Mouse (Mus musculus) forebrain, embryonic 14.5 days (tissue): ENCODE measurements at regions not wholly inside any gene's neighbourhood (a gene's known extent, or its start where the extent isn't known, plus 50 kb on each side); places are given as distances from the start of the nearest gene placed in this dataset.

ENCODE experiments used
- ATAC-seq: fragments of 200-750 bp; cut with Nextera tagmentation; 2 replicates; pipeline ENCODE4 v1.8.0; 2017; ENCODE audit warnings: mild to moderate bottlenecking, moderate library complexity
- DNase-seq: peaks from one replicate; pipeline ENCODE4 v3.0.0-alpha.2; 2015; ENCODE audit warnings: low spot score
- H3K27ac ChIP-seq: fragments of 300-500 bp; sonication (generic); 2 replicates; pipeline ENCODE4 v1.5.1; 2014; ENCODE audit warnings: low read depth, mild to moderate bottlenecking, control low read depth, low read length, moderate library complexity
- H3K27me3 ChIP-seq: fragments of 300-500 bp; sonication (generic); replicated peaks from 2 replicates; pipeline ENCODE4 v1.6.1; 2014; ENCODE audit warnings: low read length, control low read depth, mixed read lengths; ENCODE audit not compliant: control insufficient read depth, insufficient read depth
- H3K36me3 ChIP-seq: fragments of 300-500 bp; sonication (generic); 2 replicates; pipeline ENCODE4 v1.6.1; 2014; ENCODE audit warnings: low read length, control low read depth; ENCODE audit not compliant: control insufficient read depth, insufficient read depth
- H3K4me1 ChIP-seq: fragments of 300-500 bp; sonication (generic); 2 replicates; pipeline ENCODE4 v1.6.1; 2014; ENCODE audit warnings: antibody characterized with exemption, low read length, control low read depth; ENCODE audit not compliant: control insufficient read depth, insufficient read depth
- H3K4me2 ChIP-seq: fragments of 300-500 bp; sonication (generic); 2 replicates; pipeline ENCODE4 v1.6.1; 2014; ENCODE audit warnings: mild to moderate bottlenecking, control low read depth, low read length
- H3K4me3 ChIP-seq: fragments of 300-500 bp; sonication (generic); 2 replicates; pipeline ENCODE4 v1.5.1; 2014; ENCODE audit warnings: low read depth, low read length, control low read depth
- H3K9ac ChIP-seq: fragments of 300-500 bp; sonication (generic); 2 replicates; pipeline ENCODE4 v1.6.1; 2014; ENCODE audit warnings: mild to moderate bottlenecking, low read length, control low read depth, moderate library complexity
- H3K9me3 ChIP-seq: fragments of 300-500 bp; sonication (generic); replicated peaks from 2 replicates; pipeline ENCODE4 v1.6.1; 2016; ENCODE audit warnings: low read length, control low read depth, mixed read lengths; ENCODE audit not compliant: control insufficient read depth
- WGBS: fragments of 180-500 bp; shearing (Covaris S2); extraction: QIAGEN DNeasy Blood & Tissue Kit; methylation state at CpG from one replicate; pipeline ENCODE4 v1.1.7; 2014; 5-methylcytosine and 5-hydroxymethylcytosine counted together

DNA sequence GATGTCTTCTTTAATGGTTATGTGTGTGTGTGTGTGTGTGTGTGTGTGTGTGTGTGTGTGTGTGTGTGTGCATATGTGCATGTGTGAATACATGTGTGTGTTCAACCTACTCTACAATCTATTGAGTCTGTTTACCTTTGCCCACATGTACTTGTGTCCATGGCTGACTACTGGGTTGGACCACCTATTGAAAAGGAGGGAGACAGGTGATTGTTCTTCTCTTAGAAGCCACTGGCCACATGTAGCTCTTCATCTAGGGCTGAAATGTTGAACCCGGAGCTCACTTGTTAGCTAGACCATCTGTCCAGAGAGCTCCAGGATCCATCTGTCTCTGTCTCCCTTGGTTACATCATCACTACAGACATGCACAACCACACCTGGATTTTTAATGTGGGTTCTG, 141.8 kb upstream of the Jade1 start:
- Histone ChIP-seq H3K27me3 (no peaks in the 10 kb centered on the region), H3K4me1 (0 out of 2 replicates have a peak, but pooled peaks cover 5% of the 10 kb centered on the region), H3K9me3 (no peaks in the 10 kb centered on the region), H3K4me2 (no peak overlapping the region), H3K9ac (no peak overlapping the region), H3K36me3 (no peaks in the 10 kb centered on the region), H3K27ac (no peak overlapping the region), H3K4me3 (no peak overlapping the region)
- WGBS, result 93% methylated on average over 1 of the region's 1 CpGs
- DNase-seq, result no peak
- no peak for ATAC-seq

DNA sequence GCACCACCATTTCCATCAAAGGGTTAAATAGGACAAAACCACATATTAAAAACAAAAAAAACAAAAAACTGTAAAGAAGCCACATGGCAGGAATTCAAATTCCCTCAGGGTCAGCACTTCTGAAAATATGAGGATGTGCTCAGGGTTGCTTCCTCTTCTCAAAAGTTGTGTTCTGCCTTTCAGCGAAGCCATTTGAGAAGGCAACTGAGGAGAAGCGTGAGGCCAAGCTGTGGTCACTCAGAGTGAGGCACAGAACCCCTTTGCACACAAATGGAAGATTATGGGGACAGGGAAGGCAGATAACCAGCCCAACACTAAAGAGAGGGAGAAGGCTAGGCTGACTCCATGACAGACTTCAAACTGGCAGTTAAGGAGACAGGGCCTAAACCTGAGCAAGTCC, 142.8 kb upstream of the Jade1 start:
- Histone ChIP-seq H3K36me3 (no peaks in the 10 kb centered on the region), H3K4me2 (no peak overlapping the region), H3K9me3 (no peaks in the 10 kb centered on the region), H3K4me1 (0 out of 2 replicates have a peak, but pooled peaks cover 5% of the 10 kb centered on the region), H3K27me3 (no peaks in the 10 kb centered on the region), H3K27ac (no peak overlapping the region), H3K4me3 (no peak overlapping the region), H3K9ac (no peak overlapping the region)
- DNase-seq, result no peak
- 83% methylated on average over 2 of the region's 2 CpGs for WGBS
- ATAC-seq, result no peak

DNA sequence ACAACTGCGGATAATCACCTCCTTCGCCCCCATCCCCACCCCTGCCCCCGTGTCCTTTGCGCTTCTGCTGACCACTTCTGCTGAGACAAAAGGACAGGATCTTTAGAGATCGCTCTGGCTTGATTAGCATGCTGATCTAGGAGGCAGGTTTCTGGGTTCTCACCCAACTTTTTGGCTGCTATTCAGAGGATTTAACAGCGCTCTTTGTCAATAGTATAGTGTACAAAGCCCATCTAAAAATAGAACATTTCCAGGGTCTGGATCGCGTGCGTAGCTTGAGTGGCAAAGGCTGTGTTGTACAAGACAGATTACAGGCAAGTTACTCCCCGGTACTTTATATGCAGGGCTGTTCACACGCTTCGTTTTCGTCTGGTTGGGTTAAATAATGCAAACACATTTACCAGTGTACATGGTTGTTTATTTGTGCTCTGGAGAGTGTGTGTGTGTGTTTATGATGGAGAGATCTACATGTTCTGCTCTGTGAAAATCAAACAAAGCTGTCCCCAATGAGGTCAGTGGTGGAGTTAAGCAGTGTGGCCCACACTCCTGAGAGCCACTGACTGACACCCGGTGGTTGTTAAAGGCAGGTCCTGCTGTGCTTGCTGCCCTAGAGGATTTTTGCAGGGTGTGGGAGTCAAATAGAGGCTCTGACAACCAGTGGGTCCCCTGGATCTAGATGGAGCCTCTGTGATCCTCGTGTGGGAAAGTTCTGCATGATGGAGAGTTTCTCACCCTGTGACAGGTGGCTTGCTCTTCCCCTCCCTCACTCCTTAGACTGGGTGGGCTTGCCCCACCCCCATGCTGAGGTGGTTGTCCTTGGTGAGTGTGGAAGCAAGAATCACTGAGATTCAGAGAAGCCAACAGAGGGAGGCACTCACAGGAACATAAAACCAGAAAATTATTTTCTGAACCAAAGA, 146.5 kb upstream of the Jade1 start:
- peak overlapping the region; percentile 66 for H3K9ac ChIP-seq
- peak overlapping the region; percentile 78 for H3K27ac ChIP-seq
- ATAC-seq (peak; percentile 90), DNase-seq (peak; percentile 89)
- peak overlapping the region; percentile 70 for H3K4me2 ChIP-seq
- 3% methylated on average over 15 of the region's 15 CpGs for whole genome bisulfite sequencing
- no peaks in the 10 kb centered on the region for H3K27me3 ChIP-seq
- no peaks in the 10 kb centered on the region for H3K36me3 ChIP-seq
- H3K9me3 ChIP-seq, result no peaks in the 10 kb centered on the region
- H3K4me1 ChIP-seq, result 0 out of 2 replicates have a peak, but pooled peaks cover 8% of the 10 kb centered on the region
- H3K4me3 ChIP-seq, result peak overlapping the region; percentile 39

DNA sequence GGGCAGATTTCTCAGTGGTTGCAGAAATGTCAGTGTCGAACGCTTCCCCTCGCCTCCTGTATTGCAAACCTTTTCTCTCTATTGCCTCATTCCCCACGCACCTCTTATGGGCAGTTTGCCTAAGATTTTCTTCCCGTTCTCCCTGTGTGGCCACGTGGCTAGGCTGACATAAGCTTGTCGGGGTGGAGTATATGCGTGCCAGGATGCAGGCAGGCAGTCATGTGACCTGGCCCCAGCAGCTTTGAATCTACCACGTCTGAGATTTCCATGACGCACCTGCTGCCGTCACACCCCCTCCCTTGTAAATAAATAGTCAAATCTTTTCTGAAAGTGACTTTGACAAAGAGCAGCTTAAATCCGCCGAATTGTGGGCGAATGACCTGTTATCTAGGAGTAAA, 147.1 kb upstream of the Jade1 start:
- ATAC-seq (peak; percentile 96), DNase-seq (peak; percentile 91)
- Histone ChIP-seq H3K9me3 (no peaks in the 10 kb centered on the region), H3K27ac (peak overlapping the region; percentile 78), H3K9ac (peak overlapping the region; percentile 66), H3K36me3 (no peaks in the 10 kb centered on the region), H3K4me2 (peak overlapping the region; percentile 70), H3K4me3 (peak overlapping the region; percentile 39), H3K27me3 (no peaks in the 10 kb centered on the region), H3K4me1 (0 out of 2 replicates have a peak, but pooled peaks cover 14% of the 10 kb centered on the region)
- WGBS, result 1% methylated on average over 14 of the region's 14 CpGs

- Histone ChIP-seq H3K4me3 (0 out of 2 replicates have a peak overlapping the region, but pooled peaks have one; percentile 39), H3K36me3 (no peaks in the 10 kb centered on the region), H3K27ac (0 out of 2 replicates have a peak overlapping the region, but pooled peaks have one; percentile 78), H3K4me2 (peak overlapping the region; percentile 70), H3K4me1 (0 out of 2 replicates have a peak, but pooled peaks cover 14% of the 10 kb centered on the region), H3K27me3 (no peaks in the 10 kb centered on the region), H3K9ac (peak overlapping the region; percentile 66), H3K9me3 (no peaks in the 10 kb centered on the region)
- DNase-seq, result no peak
- ATAC-seq, result no peak
- 86% methylated on average over 9 of the region's 9 CpGs for WGBS
These were observed 147.5 kb upstream of the Jade1 start for GRCm38 (mm10) chr3:41407988-41408387.

GRCm38 (mm10) chr3:41407520-41407919, 148.0 kb upstream of the Jade1 start:
- WGBS, result 94% methylated on average over 1 of the region's 1 CpGs
- H3K27me3 ChIP-seq, result no peaks in the 10 kb centered on the region
- H3K36me3 ChIP-seq, result no peaks in the 10 kb centered on the region
- H3K4me3 ChIP-seq, result no peak overlapping the region
- no peak overlapping the region for H3K9ac ChIP-seq
- 0 out of 2 replicates have a peak, but pooled peaks cover 14% of the 10 kb centered on the region for H3K4me1 ChIP-seq
- DNase-seq (no peak), ATAC-seq (no peak)
- no peaks in the 10 kb centered on the region for H3K9me3 ChIP-seq
- H3K4me2 ChIP-seq, result no peak overlapping the region
- no peak overlapping the region for H3K27ac ChIP-seq

DNA sequence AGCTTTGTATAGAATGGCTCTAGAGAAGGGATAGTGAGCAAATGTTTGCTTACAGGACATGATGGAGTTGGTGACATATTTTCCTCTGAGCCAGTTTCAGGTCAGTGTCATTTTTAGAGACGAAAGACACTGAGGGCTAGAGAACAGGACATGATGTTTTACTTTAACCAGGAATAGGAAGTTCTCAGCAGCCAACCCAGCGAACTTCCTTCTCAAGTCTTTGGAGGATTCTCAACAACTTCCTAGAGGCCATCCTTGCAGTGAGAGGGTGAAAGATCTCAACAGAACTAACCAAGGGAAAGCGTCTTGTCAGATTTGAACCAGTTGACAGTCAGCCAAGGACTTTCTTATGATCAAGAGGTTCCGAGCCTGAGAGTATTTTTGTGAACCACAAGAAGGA, 153.7 kb upstream of the Jade1 start:
- Histone ChIP-seq H3K4me1 (0 out of 2 replicates have a peak, but pooled peaks cover 8% of the 10 kb centered on the region), H3K9me3 (no peaks in the 10 kb centered on the region), H3K27me3 (no peaks in the 10 kb centered on the region), H3K36me3 (no peaks in the 10 kb centered on the region), H3K4me3 (no peak overlapping the region), H3K9ac (no peak overlapping the region), H3K4me2 (no peak overlapping the region), H3K27ac (no peak overlapping the region)
- 91% methylated on average over 4 of the region's 4 CpGs for WGBS
- ATAC-seq, result no peak
- DNase-seq, result no peak

GRCm38 (mm10) chr3:41389868-41390267, 165.7 kb upstream of the Jade1 start:
- 62% methylated on average over 6 of the region's 6 CpGs for WGBS
- DNase-seq (no peak), ATAC-seq (no peak)
- Histone ChIP-seq H3K4me1 (no peaks in the 10 kb centered on the region), H3K9me3 (no peaks in the 10 kb centered on the region), H3K36me3 (no peaks in the 10 kb centered on the region), H3K27me3 (no peaks in the 10 kb centered on the region), H3K4me2 (no peak overlapping the region), H3K9ac (no peak overlapping the region), H3K27ac (no peak overlapping the region), H3K4me3 (no peak overlapping the region)
